In the genomic region with DNA sequence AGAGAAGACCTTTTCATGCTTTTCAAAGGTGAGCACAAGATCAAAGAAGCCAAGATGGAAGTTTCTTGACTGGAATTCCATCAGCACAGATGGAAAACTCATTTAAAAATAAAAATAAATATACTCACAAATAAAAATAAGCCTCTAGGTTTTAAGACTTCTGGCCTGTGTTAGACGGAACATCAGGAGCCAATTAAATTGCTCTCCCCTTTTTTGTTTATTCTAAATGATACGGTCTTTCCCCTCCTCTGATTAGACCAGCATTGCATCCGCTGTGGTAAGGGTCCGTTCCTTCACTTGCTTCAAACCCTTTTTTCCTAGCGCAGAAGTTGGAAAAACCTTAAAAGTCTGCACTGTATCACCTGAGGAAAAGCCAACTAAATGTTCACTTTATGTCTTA, we compare ENCODE assay signal across 19 mouse cellular contexts.
"Had no signal": no experiment of that assay in that cellular context is flagged by ENCODE, and none has a peak within 500 bp of the region (broad histone marks: within the 10 kb centered on the region; RNA-seq: fewer than 3 reads in every experiment).

No protein-coding gene starts in this region.

- ATAC-seq: intestine, embryonic 16.5 days; liver, embryonic 12.5 days; midbrain, embryonic 15.5 days had no signal

- H3K36me3 ChIP-seq: liver, embryonic 12.5 days; liver, embryonic 15.5 days; midbrain, embryonic 12.5 days; midbrain, embryonic 15.5 days; neural tube, embryonic 12.5 days; neural tube, embryonic 15.5 days had no signal

- H3K4me2 ChIP-seq: liver, embryonic 12.5 days; liver, embryonic 15.5 days; midbrain, embryonic 12.5 days; midbrain, embryonic 15.5 days; neural tube, embryonic 12.5 days; neural tube, embryonic 15.5 days had no signal

- H3K27ac ChIP-seq: liver, embryonic 12.5 days; liver, embryonic 15.5 days; midbrain, embryonic 12.5 days; midbrain, embryonic 15.5 days; neural tube, embryonic 12.5 days; neural tube, embryonic 15.5 days had no signal

- H3K9ac ChIP-seq: liver, embryonic 12.5 days; liver, embryonic 15.5 days; midbrain, embryonic 12.5 days; midbrain, embryonic 15.5 days; neural tube, embryonic 12.5 days; neural tube, embryonic 15.5 days had no signal

- H3K27me3 ChIP-seq: liver, embryonic 12.5 days; liver, embryonic 15.5 days; midbrain, embryonic 12.5 days; midbrain, embryonic 15.5 days; neural tube, embryonic 12.5 days; neural tube, embryonic 15.5 days had no signal

- H3K9me3 ChIP-seq: liver, embryonic 12.5 days; liver, embryonic 15.5 days; midbrain, embryonic 12.5 days; midbrain, embryonic 15.5 days; neural tube, embryonic 12.5 days; neural tube, embryonic 15.5 days had no signal

- H3K4me1 ChIP-seq: liver, embryonic 12.5 days; liver, embryonic 15.5 days; midbrain, embryonic 15.5 days; neural tube, embryonic 12.5 days; neural tube, embryonic 15.5 days had no signal

- H3K4me3 ChIP-seq: liver, embryonic 12.5 days; liver, embryonic 15.5 days; midbrain, embryonic 12.5 days; midbrain, embryonic 15.5 days; neural tube, embryonic 12.5 days; neural tube, embryonic 15.5 days had no signal

- DNase-seq: kidney, adult 18-20 months; kidney, adult 9 months; kidney, postnatal 14 days; kidney, postnatal 4 days; left cerebral cortex, postnatal 4 days; liver; lung, adult 2 months; lung, postnatal 14 days; lung, postnatal 4 days; right cerebral cortex, postnatal 25 days; thymus, adult 18-20 months; thymus, postnatal 25 days had no signal
